Mouse (Mus musculus) thymus, postnatal 10 days (tissue): ENCODE measurements at regions not wholly inside any gene's neighbourhood (a gene's known extent, or its start where the extent isn't known, plus 50 kb on each side); places are given as distances from the start of the nearest gene placed in this dataset.

Source experiments
- DNase-seq, 2 experiments: peaks; one replicate each; pipeline ENCODE4 v3.0.0; 2021; ENCODE audit warnings: low spot score in 2 of 2

- DNase-seq: no peak
These were observed 415.5 kb downstream of the Adamts20 start for GRCm38 (mm10) chr15:94049638-94050273.

GRCm38 (mm10) chr15:94046186-94046585 is 419.0 kb downstream of the Adamts20 start:
- no peak for DNase-seq

- no peak for DNase-seq
These were observed 420.0 kb downstream of the Adamts20 start for GRCm38 (mm10) chr15:94045131-94045756.

GRCm38 (mm10) chr15:94032957-94033356 is 432.3 kb downstream of the Adamts20 start:
- no peak for DNase-seq

- no peak for DNase-seq
These were observed 430.5 kb upstream of the Prickle1 start for GRCm38 (mm10) chr15:94025996-94026696.

- DNase-seq: no peak
These were observed 429.7 kb upstream of the Prickle1 start for GRCm38 (mm10) chr15:94025239-94025971.

GRCm38 (mm10) chr15:94024806-94025205 is 429.1 kb upstream of the Prickle1 start:
- DNase-seq: no peak

GRCm38 (mm10) chr15:94024126-94024730 is 428.5 kb upstream of the Prickle1 start:
- no peak for DNase-seq

GRCm38 (mm10) chr15:94023501-94023900 is 427.8 kb upstream of the Prickle1 start:
- DNase-seq: no peak

GRCm38 (mm10) chr15:94017814-94018213 is 422.1 kb upstream of the Prickle1 start:
- no peak for DNase-seq

- no peak for DNase-seq
These were observed 415.8 kb upstream of the Prickle1 start for GRCm38 (mm10) chr15:94011499-94011898.

GRCm38 (mm10) chr15:94006082-94006481 is 410.4 kb upstream of the Prickle1 start:
- no peak for DNase-seq

- DNase-seq: no peak
These were observed 409.2 kb upstream of the Prickle1 start for GRCm38 (mm10) chr15:94004911-94005310.

- DNase-seq: no peak
These were observed 407.5 kb upstream of the Prickle1 start for GRCm38 (mm10) chr15:94003145-94003544.

- DNase-seq: no peak
These were observed 398.9 kb upstream of the Prickle1 start for GRCm38 (mm10) chr15:93994542-93994941.

GRCm38 (mm10) chr15:93990139-93990538 is 394.4 kb upstream of the Prickle1 start:
- no peak for DNase-seq

- DNase-seq: no peak
These were observed 392.7 kb upstream of the Prickle1 start for GRCm38 (mm10) chr15:93988367-93988766.

- no peak for DNase-seq
These were observed 391.1 kb upstream of the Prickle1 start for GRCm38 (mm10) chr15:93986631-93987429.

GRCm38 (mm10) chr15:93982091-93982490 is 386.4 kb upstream of the Prickle1 start:
- no peak for DNase-seq

GRCm38 (mm10) chr15:93977494-93977893 is 381.8 kb upstream of the Prickle1 start:
- peak; percentile 38 to 42 for DNase-seq

- no peak for DNase-seq
These were observed 379.0 kb upstream of the Prickle1 start for GRCm38 (mm10) chr15:93974727-93975126.
